Mouse (Mus musculus) midbrain, embryonic 11.5 days (tissue): ENCODE measurements around the gene Esyt2. TPM values are rescaled to one million over a fixed set of nuclear protein-coding genes. Genes with fewer than 3 reads are reported as not detected.
"Not testable (repeated sequence)": the region's sequence is repeated elsewhere in the genome, so short reads cannot be mapped to it uniquely, and the experiment has no call there.

Experiments
- ATAC-seq: fragments of 200-750 bp; cut with Nextera tagmentation; 2 replicates; pipeline ENCODE4 v1.8.0; 2017; ENCODE audit warnings: moderate TSS enrichment, moderate library complexity; ENCODE audit not compliant: low FRiP score
- DNase-seq: peaks from one replicate; pipeline ENCODE4 v3.0.0; 2015; ENCODE audit warnings: low spot score; ENCODE audit errors: missing footprints
- H3K27ac ChIP-seq: fragments of 300-500 bp; sonication (generic); 2 replicates; pipeline ENCODE4 v1.5.1; 2014; ENCODE audit warnings: low read depth, low read length
- H3K27me3 ChIP-seq: fragments of 300-500 bp; sonication (generic); 2 replicates; pipeline ENCODE4 v1.6.1; 2014; ENCODE audit warnings: mild to moderate bottlenecking, low read length, moderate library complexity, mixed read lengths; ENCODE audit not compliant: control insufficient read depth, insufficient read depth
- H3K36me3 ChIP-seq: fragments of 300-500 bp; sonication (generic); 2 replicates; pipeline ENCODE4 v1.6.1; 2014; ENCODE audit warnings: mild to moderate bottlenecking, low read length, moderate library complexity, mixed read lengths; ENCODE audit not compliant: control insufficient read depth, insufficient read depth
- H3K4me1 ChIP-seq: fragments of 300-500 bp; sonication (generic); 2 replicates; pipeline ENCODE4 v1.6.1; 2014; ENCODE audit warnings: low read length; ENCODE audit not compliant: control insufficient read depth, insufficient read depth
- H3K4me2 ChIP-seq: fragments of 300-500 bp; sonication (generic); 2 replicates; pipeline ENCODE4 v1.6.1; 2014; ENCODE audit warnings: mild to moderate bottlenecking, moderate library complexity
- H3K4me3 ChIP-seq: fragments of 300-500 bp; sonication (generic); 2 replicates; pipeline ENCODE4 v1.5.1; 2014; ENCODE audit warnings: low read depth, low read length
- H3K9ac ChIP-seq: fragments of 300-500 bp; sonication (generic); 2 replicates; pipeline ENCODE4 v1.6.1; 2014; ENCODE audit warnings: low read length
- H3K9me3 ChIP-seq: fragments of 300-500 bp; sonication (generic); 2 replicates; pipeline ENCODE4 v1.6.1; 2016; ENCODE audit warnings: low read length; ENCODE audit not compliant: control insufficient read depth
- WGBS: fragments of 180-500 bp; shearing (Covaris S2); extraction: QIAGEN DNeasy Blood & Tissue Kit; methylation state at CpG from one replicate; pipeline ENCODE4 v1.1.7; 2014; 5-methylcytosine and 5-hydroxymethylcytosine counted together
- polyA plus RNA-seq: library from polyadenylated mRNA; unstranded; fragments of >200 nt; fragmentation: Nextera tagmentation; extraction: Ambion mirVana; gene quantifications from 2 replicates; pipeline ENCODE4 v1.2.1, GENCODE M21; 2014

Gene Esyt2
- polyA plus RNA-seq, 1 experiment from 2014 or later, result 17.8 TPM

DNA sequence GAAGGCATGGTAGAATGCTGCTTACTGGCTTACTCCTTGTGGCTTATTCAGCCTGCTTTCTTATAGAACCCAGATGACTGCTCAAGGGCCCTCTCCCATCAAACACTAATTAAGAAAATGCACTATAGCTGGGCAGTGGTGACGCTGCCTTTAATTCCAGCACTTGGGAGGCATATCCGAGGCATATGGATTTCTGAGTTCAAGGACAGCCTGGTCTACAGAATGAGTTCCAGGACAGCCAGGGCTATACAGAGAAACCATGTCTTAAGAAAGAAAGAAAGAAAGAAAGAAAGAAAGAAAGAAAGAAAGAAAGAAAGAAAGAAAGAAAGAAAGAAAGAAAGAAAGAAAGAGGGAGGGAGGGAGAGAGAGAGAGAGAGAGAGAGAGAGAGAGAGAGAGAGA is 5.9 kb upstream of the Esyt2 start, which contains the start of gene Gm11027:
Gene Gm11027 (plus strand): TSS at position 301 of the 400 bp plus-strand sequence.
- WGBS, result 79% methylated on average over 2 of the region's 2 CpGs
- not testable (repeated sequence) for H3K36me3 ChIP-seq, H3K9ac ChIP-seq, ATAC-seq, H3K4me3 ChIP-seq, H3K27ac ChIP-seq, DNase-seq, H3K9me3 ChIP-seq, H3K4me2 ChIP-seq, H3K4me1 ChIP-seq, H3K27me3 ChIP-seq

DNA sequence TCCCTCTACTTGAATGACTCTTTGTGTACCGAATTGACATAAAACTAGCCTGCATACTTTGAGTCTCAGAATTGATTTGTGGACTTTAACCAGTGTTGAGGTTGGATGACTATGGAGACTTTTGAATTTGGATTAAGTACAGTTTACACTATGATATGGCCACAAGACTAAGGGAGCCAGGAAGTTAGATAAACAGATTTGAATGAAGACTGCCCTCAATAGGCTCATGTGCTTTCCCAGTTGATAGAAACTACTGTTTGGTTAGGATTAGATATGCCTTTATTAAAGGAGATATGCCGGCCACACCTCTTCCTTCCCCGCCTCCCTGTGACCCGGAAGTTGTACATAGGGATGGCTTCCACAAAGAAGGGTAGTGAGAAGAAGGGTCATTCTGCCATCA is 5.4 kb upstream of the Esyt2 start:
- H3K9me3 ChIP-seq, result no peaks in the 10 kb centered on the region
- WGBS, result 93% methylated on average over 4 of the region's 4 CpGs
- H3K27ac ChIP-seq, result no peak overlapping the region
- H3K4me3 ChIP-seq, result no peak overlapping the region
- H3K9ac ChIP-seq, result no peak overlapping the region
- no peak overlapping the region for H3K4me2 ChIP-seq
- H3K36me3 ChIP-seq, result no peaks in the 10 kb centered on the region
- DNase-seq, result no peak
- no peak for ATAC-seq
- H3K4me1 ChIP-seq, result no peaks in the 10 kb centered on the region
- no peaks in the 10 kb centered on the region for H3K27me3 ChIP-seq

DNA sequence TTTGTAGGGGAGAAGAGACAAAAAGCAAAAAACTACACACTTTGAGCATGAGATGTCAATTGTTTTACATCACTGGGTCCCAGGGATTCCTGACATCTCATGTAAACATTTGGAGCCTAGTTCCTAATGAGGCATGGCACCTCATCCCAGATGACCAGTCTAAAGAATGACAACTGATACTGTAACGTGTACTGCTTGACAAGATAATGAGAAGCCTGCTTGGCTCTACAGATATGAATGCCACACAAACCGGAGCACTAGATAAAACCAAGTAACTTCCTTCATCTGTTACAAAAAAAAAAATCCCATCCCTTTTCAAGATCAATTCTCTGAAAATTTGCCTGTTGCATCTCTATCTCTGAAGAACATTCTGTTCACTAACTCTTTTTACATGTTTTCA is 4.0 kb upstream of the Esyt2 start:
- H3K4me2 ChIP-seq, result no peak overlapping the region
- DNase-seq (no peak), ATAC-seq (no peak)
- peaks cover under 1% of the 10 kb centered on the region; the same call in 1 of the 2 replicates for H3K4me1 ChIP-seq
- no peak overlapping the region for H3K9ac ChIP-seq
- no peaks in the 10 kb centered on the region for H3K9me3 ChIP-seq
- no peak overlapping the region for H3K27ac ChIP-seq
- no peaks in the 10 kb centered on the region for H3K36me3 ChIP-seq
- H3K27me3 ChIP-seq, result no peaks in the 10 kb centered on the region
- no peak overlapping the region for H3K4me3 ChIP-seq
- WGBS, result 87% methylated on average over 2 of the region's 2 CpGs

DNA sequence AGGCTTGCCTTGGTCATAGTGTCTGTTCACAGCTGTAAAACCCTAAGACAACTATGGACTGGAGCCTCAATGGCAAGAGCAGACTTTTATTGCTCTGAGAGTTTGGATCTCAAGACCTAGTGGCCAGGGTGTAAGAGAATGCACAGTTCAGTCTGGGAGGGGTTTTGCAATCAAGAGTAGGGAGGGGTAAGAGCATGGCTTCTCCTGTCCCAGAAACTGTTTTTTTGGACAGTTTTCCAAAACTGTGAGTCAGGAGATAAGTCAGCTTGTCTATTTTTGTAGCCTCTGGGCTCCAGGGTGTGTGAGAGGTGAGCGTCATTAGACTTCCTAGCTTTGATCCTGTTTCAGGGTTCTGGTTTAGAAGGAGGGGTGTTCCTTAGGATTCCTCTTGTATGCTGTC is 2.5 kb upstream of the Esyt2 start:
- no peak overlapping the region for H3K4me2 ChIP-seq
- no peak overlapping the region for H3K4me3 ChIP-seq
- no peak for DNase-seq
- H3K27ac ChIP-seq, result no peak overlapping the region
- no peaks in the 10 kb centered on the region for H3K9me3 ChIP-seq
- 94% methylated on average over 1 of the region's 1 CpGs for WGBS
- ATAC-seq, result no peak
- H3K27me3 ChIP-seq, result no peaks in the 10 kb centered on the region
- peaks cover 3% of the 10 kb centered on the region for H3K4me1 ChIP-seq
- no peaks in the 10 kb centered on the region for H3K36me3 ChIP-seq
- no peak overlapping the region for H3K9ac ChIP-seq

DNA sequence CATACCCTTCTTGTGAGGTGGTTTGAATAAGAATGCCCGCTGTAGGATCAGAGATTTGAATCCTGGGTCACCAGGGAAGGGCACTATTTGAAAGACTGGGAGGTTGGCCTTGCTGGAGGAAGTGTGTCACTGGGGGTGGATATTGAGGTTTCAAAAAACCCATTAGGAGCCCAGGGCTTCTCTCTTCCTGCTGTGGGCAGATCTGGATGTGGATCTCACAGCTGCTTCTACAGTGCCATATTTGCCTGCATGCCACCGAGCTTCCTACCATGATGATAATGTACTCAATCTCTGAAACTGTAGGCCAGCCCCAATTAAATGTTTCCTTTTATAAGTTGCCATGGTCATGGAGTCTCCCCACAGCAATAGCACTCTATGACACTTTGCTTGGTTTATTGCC is 1.8 kb upstream of the Esyt2 start:
- 84% methylated on average over 2 of the region's 2 CpGs for WGBS

GRCm38 (mm10) chr12:116280149-116280652 is 795 bp upstream of the Esyt2 start:
- WGBS, result 0% methylated on average over 7 of the region's 7 CpGs
- DNase-seq, result no peak

More for the DNA sequence above, 1.8 kb upstream of the Esyt2 start:
- Histone ChIP-seq H3K27me3 (no peaks in the 10 kb centered on the region), H3K9ac (no peak overlapping the region), H3K36me3 (no peaks in the 10 kb centered on the region), H3K4me3 (no peak overlapping the region), H3K4me1 (peaks cover 3% of the 10 kb centered on the region), H3K4me2 (no peak overlapping the region), H3K9me3 (no peaks in the 10 kb centered on the region), H3K27ac (no peak overlapping the region)
- no peak for DNase-seq
- ATAC-seq, result no peak

DNA sequence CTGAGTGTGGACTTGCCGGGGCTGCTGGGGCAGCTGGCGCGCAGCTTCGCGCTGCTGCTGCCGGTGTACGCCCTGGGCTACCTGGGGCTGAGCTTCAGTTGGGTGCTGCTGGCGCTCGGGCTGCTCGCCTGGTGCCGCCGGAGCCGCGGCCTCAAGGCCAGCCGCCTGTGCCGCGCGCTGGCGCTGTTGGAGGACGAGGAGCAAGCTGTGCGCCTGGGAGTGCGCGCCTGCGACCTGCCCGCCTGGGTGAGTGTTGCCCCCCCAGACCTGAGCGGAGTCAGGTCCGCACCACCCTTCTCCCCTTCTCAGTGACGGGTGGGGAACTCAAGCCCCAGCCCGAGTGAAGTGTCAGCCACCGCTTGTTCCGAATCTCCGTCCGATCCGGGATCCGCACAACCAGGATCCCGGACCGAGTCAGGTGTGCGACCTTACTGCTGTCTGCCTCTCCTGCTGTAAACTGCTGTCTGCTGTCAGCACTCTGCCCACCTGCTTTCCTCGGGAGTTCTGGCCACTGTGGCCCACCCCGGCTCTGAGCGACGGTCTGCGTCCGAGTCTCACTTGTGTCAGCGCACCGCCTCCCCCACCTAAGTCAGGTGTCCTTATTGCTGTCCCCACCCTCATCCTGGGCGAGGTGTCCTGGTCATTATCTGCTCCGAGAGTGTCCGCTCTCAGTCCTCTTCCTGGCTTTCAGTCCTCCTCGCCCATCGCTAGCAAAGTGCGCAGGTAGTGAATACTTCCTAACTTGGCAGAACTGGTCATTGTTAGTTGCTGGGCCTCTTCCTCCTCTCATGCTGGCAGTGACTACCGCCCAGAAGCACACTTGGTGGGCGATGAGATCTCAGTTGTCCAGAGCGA is 658 bp downstream of the Esyt2 start:
- ATAC-seq, result no peak
- under 1% methylated on average over 55 of the region's 55 CpGs for WGBS

More at GRCm38 (mm10) chr12:116280149-116280652, 795 bp upstream of the Esyt2 start:
- no peak for ATAC-seq
- peak overlapping the region; percentile 94 for H3K27ac ChIP-seq
- peak overlapping the region; percentile 95 for H3K4me3 ChIP-seq
- H3K36me3 ChIP-seq, result no peaks in the 10 kb centered on the region
- H3K9ac ChIP-seq, result peak overlapping the region; percentile 82
- no peaks in the 10 kb centered on the region for H3K27me3 ChIP-seq
- peak overlapping the region; percentile 96 for H3K4me2 ChIP-seq
- H3K9me3 ChIP-seq, result no peaks in the 10 kb centered on the region
- H3K4me1 ChIP-seq, result peaks cover 3% of the 10 kb centered on the region

GRCm38 (mm10) chr12:116282856-116283255 is 1.9 kb downstream of the Esyt2 start:
- H3K4me1 ChIP-seq, result peaks cover 3% of the 10 kb centered on the region
- no peak overlapping the region for H3K9ac ChIP-seq
- 88% methylated on average over 2 of the region's 2 CpGs for WGBS
- H3K4me2 ChIP-seq, result no peak overlapping the region
- ATAC-seq, result no peak
- no peaks in the 10 kb centered on the region for H3K36me3 ChIP-seq
- DNase-seq, result no peak
- no peaks in the 10 kb centered on the region for H3K9me3 ChIP-seq
- H3K4me3 ChIP-seq, result no peak overlapping the region
- H3K27me3 ChIP-seq, result no peaks in the 10 kb centered on the region
- no peak overlapping the region for H3K27ac ChIP-seq

More for the DNA sequence above, 658 bp downstream of the Esyt2 start:
- Histone ChIP-seq H3K4me2 (peak overlapping the region; percentile 96), H3K27me3 (no peaks in the 10 kb centered on the region), H3K9me3 (no peaks in the 10 kb centered on the region), H3K36me3 (no peaks in the 10 kb centered on the region), H3K27ac (peak overlapping the region; percentile 86), H3K4me1 (peaks cover 3% of the 10 kb centered on the region), H3K9ac (peak overlapping the region; percentile 90), H3K4me3 (peak overlapping the region; percentile 95)
- DNase-seq, result peak; percentile 87

DNA sequence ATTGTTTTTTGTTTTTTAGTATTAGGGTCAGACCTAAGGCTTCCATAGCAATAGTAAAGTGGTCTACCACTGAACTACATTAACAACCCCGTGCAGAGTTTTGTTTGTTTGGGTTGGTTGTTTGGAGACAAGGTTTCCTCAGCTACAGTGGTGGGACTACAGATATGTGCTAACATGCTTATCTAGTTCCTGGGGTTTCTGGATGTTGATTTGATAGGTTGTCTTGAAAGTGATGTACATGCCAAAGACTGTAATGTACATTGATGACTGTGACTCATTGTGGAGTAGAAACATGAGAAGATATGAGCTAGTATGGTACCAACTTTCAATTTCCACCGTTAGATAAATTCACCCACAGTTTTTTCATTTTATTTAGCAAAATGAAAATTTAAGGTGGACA is 2.5 kb downstream of the Esyt2 start:
- Histone ChIP-seq H3K27me3 (no peaks in the 10 kb centered on the region), H3K36me3 (no peaks in the 10 kb centered on the region), H3K9ac (no peak overlapping the region), H3K4me3 (no peak overlapping the region), H3K9me3 (no peaks in the 10 kb centered on the region), H3K4me1 (peaks cover 3% of the 10 kb centered on the region), H3K27ac (no peak overlapping the region), H3K4me2 (no peak overlapping the region)
- ATAC-seq, result no peak
- WGBS, result 90% methylated on average over 2 of the region's 2 CpGs
- peak; percentile 73 for DNase-seq
